8 mouse cellular contexts compared by ENCODE assay signal in the genomic region with DNA sequence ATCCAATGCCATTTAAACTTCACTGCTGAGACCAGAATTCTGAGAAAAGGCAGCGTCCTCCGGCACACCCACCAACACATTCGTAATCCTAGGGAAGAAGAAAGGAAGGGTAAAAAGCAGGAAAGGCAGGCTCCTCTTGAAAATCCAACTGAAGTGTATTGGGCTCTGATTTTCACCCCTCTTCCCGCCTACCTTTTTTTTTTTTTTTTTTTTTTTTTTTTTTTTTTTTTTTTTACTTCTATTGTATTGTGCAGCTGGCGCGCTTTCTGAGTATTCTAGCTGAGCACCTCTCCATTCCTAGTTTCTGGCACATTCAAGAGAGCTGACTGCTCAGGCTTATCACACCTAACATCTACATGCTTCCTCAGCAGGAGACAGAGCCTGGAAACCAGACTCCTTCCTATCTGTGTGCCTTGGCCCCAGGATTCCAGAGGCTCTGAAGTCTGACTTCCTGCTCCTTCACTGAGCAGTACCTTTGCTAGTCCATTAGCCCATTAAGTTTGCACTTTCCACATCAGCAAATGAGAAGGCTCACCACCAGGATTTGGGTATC. TPM values are rescaled to one million over a fixed set of nuclear protein-coding genes. Genes with fewer than 3 reads are reported as not detected.
DNase-seq lines count a peak whose midpoint lies in the region; ATAC-seq and TF ChIP-seq lines count a peak whose summit lies in the region.

No protein-coding gene starts in this region.

- H3K4me3 ChIP-seq in kidney, postnatal 0 days (replicated peaks; ENCODE audit: low read depth, low read length): peak overlapping the region; percentile 57
- H3K4me3 ChIP-seq in bone marrow macrophage, adult 2 months (ENCODE audit: insufficient read depth, low read length): peak overlapping the region; percentile 74
- H3K4me3 ChIP-seq in heart, embryonic 10.5 days: peak overlapping the region; percentile 68
- H3K4me3 ChIP-seq in limb, embryonic 14.5 days (replicated peaks; ENCODE audit: low read length): peak overlapping the region; percentile 55

- H3K9me3 ChIP-seq in kidney, postnatal 0 days (replicated peaks; ENCODE audit: low read length): no peaks in the 10 kb centered on the region
- no peaks in the 10 kb centered on the region for H3K9me3 ChIP-seq in heart, embryonic 10.5 days
- H3K9me3 ChIP-seq in limb, embryonic 14.5 days (ENCODE audit: control insufficient read depth, low read length): no peaks in the 10 kb centered on the region

- no peaks in the 10 kb centered on the region for H3K36me3 ChIP-seq in kidney, postnatal 0 days (ENCODE audit: insufficient read depth, low read length)
- H3K36me3 ChIP-seq in heart, embryonic 10.5 days: no peaks in the 10 kb centered on the region
- no peaks in the 10 kb centered on the region for H3K36me3 ChIP-seq in limb, embryonic 14.5 days (ENCODE audit: control insufficient read depth, insufficient read depth, low read length)

- H3K27ac ChIP-seq in kidney, postnatal 0 days: no peak overlapping the region
- H3K27ac ChIP-seq in bone marrow macrophage, adult 2 months (ENCODE audit: insufficient read depth, low read depth, low read length): peak overlapping the region; percentile 79
- H3K27ac ChIP-seq in heart, embryonic 10.5 days: no peak overlapping the region
- no peak overlapping the region for H3K27ac ChIP-seq in limb, embryonic 14.5 days (replicated peaks; ENCODE audit: low read depth, low read length)

- no peak for TF ChIP-seq POLR2A in bone marrow macrophage, adult 2 months (IDR thresholded peaks at IDR 0.05; ENCODE audit: borderline replicate concordance, low read depth, low read length)
- TF ChIP-seq POLR2A in limb, embryonic 14.5 days (IDR thresholded peaks at IDR 0.05; ENCODE audit: borderline replicate concordance, extremely low read depth, insufficient read depth, insufficient read length): no peak

- peak overlapping the region; percentile 96 for H3K4me2 ChIP-seq in kidney, postnatal 0 days (ENCODE audit: low read length)
- peak overlapping the region; percentile 89 for H3K4me2 ChIP-seq in limb, embryonic 14.5 days (replicated peaks; ENCODE audit: low read depth, low read length, severe bottlenecking)

- no peak for TF ChIP-seq CTCF in kidney, postnatal 0 days (IDR thresholded peaks at IDR 0.05; ENCODE audit: low read depth)
- no peak for TF ChIP-seq CTCF in bone marrow macrophage, adult 2 months (IDR thresholded peaks at IDR 0.05; ENCODE audit: low read depth, low read length)

- peaks cover 12% of the 10 kb centered on the region; the same call in 1 of the 2 replicates for H3K4me1 ChIP-seq in kidney, postnatal 0 days (replicated peaks; ENCODE audit: insufficient read depth, low read length)
- peaks cover 16% of the 10 kb centered on the region for H3K4me1 ChIP-seq in bone marrow macrophage, adult 2 months (ENCODE audit: control insufficient read depth, insufficient read depth, low read length)
- H3K4me1 ChIP-seq in heart, embryonic 10.5 days: peaks cover 14% of the 10 kb centered on the region; the same call in 1 of the 2 replicates
- H3K4me1 ChIP-seq in limb, embryonic 14.5 days (ENCODE audit: control insufficient read depth, insufficient read depth, low read length): peaks cover 6% of the 10 kb centered on the region; the same call in 1 of the 2 replicates

- DNase-seq in kidney, postnatal 0 days (ENCODE audit: low spot score): no peak
- no peak for DNase-seq in kidney, postnatal 25 days
- DNase-seq in heart, embryonic 10.5 days (ENCODE audit: low spot score): no peak
- DNase-seq in limb, embryonic 14.5 days (ENCODE audit: low spot score): no peak
- DNase-seq in retina, postnatal 1 day: peak; percentile 43
- no peak for DNase-seq in cerebellum, adult 18-20 months
- DNase-seq in testis, postnatal 10 days (ENCODE audit: low spot score): no peak

- 9% methylated on average over 6 of the region's 6 CpGs for WGBS in kidney, postnatal 0 days
- 8% methylated on average over 6 of the region's 6 CpGs for WGBS in heart, embryonic 10.5 days
- 4% methylated on average over 6 of the region's 6 CpGs for WGBS in limb, embryonic 14.5 days

- H3K27me3 ChIP-seq in kidney, postnatal 0 days (ENCODE audit: insufficient read depth, low read length): peaks cover 7% of the 10 kb centered on the region
- H3K27me3 ChIP-seq in heart, embryonic 10.5 days (ENCODE audit: insufficient read depth, poor library complexity, severe bottlenecking): peaks cover 21% of the 10 kb centered on the region
- H3K27me3 ChIP-seq in limb, embryonic 14.5 days (ENCODE audit: control insufficient read depth, insufficient read depth, low read length): peaks cover 19% of the 10 kb centered on the region

- no peak for ATAC-seq in kidney, postnatal 0 days (replicated peaks; ENCODE audit: low FRiP score, low read depth)
- no peak for ATAC-seq in limb, embryonic 14.5 days (ENCODE audit: low FRiP score, low read depth)

- 0 out of 2 replicates have a peak overlapping the region, but pooled peaks have one; percentile 19 for H3K9ac ChIP-seq in kidney, postnatal 0 days (ENCODE audit: low read depth, low read length)
- 0 out of 2 replicates have a peak overlapping the region, but pooled peaks have one; percentile 52 for H3K9ac ChIP-seq in limb, embryonic 14.5 days (ENCODE audit: low read depth, low read length, severe bottlenecking)

RNA-seq across cellular contexts. Expression of a gene that starts 1.0 kb away (rescaled TPM):
- 1.5 and 1.6 TPM in 2 replicates for polyA plus RNA-seq in kidney, postnatal 0 days (2015; fragmentation: Nextera tagmentation; extraction: Ambion mirVana)
- polyA plus RNA-seq in bone marrow macrophage, adult 2 months (2012; ENCODE audit: insufficient read depth, insufficient read length, missing spikeins): 81.1 and 86.3 TPM in 2 replicates
- 0.46 and 2.1 TPM in 2 replicates for polyA plus RNA-seq in heart, embryonic 10.5 days (2016; fragmentation: Nextera tagmentation; extraction: Ambion mirVana)
- polyA plus RNA-seq in limb, embryonic 14.5 days (2012; rRNA removed): 1.8 and 2.1 TPM in 2 replicates
- 5.4 and 5.7 TPM in 2 replicates for polyA plus RNA-seq in limb, embryonic 14.5 days (2014; fragmentation: Nextera tagmentation; extraction: Ambion mirVana)

Comparison
In these comparisons a context has a peak if more than half of its experiments do, and no peak if none do; other contexts are left out.
1. RNA of a gene that starts 1.0 kb away (polyA plus RNA-seq): 81.1 to 86.3 TPM in bone marrow macrophage, adult 2 months; 1.8 to 5.7 TPM in limb, embryonic 14.5 days, 0.46 to 2.1 TPM in heart, embryonic 10.5 days and 1.5 to 1.6 TPM in kidney, postnatal 0 days; every median in the first group is over 10 times any median in the second.
2. Peak in every context shown above with its lines, with median percentiles within 50 percentile points of each other: H3K4me3 ChIP-seq.